Mouse (Mus musculus): ENCODE data around the gene Prkg1. TPM values are rescaled to one million over a fixed set of nuclear protein-coding genes. Genes with fewer than 3 reads are reported as not detected.

Gene Prkg1
- polyA plus RNA-seq, 1 experiment from 2014 or later: 8.1 TPM

DNA sequence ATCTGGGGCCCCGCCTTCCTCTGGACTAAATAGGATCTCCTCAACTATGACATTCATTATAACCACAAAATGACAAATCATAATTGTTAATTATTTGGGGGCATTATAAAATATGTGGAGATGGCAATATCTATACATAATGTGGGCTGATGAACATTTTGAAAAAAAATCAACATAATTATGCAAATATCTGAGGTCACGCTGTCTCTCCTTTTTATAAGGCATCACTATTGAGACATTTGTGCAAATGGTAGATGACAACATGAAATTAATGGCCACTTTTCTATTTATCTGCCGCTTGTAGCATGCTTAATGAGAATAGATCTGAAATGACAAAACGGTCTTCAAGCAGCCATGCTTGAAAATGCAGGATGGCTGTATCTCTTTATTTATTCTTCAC lies 782.4 kb downstream of the Prkg1 start:
- Histone ChIP-seq H3K4me3 (replicated peaks) (no peak overlapping the region), H3K4me2 (no peak overlapping the region), H3K27ac (replicated peaks) (no peak overlapping the region), H3K9ac (replicated peaks) (no peak overlapping the region), H3K9me3 (replicated peaks) (no peaks in the 10 kb centered on the region), H3K36me3 (no peaks in the 10 kb centered on the region), H3K27me3 (replicated peaks) (no peaks in the 10 kb centered on the region), H3K4me1 (no peaks in the 10 kb centered on the region)
- 76% methylated on average over 4 of the region's 4 CpGs for WGBS
- ATAC-seq (ENCODE audit: low FRiP score): no peak

DNA sequence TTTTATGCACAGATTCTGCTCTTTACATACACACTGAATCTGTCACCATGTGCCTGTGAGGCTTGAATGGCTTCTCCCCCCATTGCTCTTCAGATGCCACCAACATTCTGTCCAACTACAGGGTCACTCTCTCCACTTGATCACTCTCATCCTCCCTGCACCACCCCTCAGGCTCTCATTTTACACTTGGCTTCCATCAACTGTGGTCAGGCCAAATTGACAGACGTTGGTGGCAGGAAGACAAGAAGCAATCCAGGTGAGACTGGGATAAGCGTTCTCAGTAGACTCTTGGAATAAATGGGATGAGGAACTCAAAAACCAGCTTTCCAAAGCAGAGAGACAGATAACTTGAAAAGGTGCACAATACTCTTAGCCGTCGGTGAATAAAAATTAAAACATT lies 786.7 kb downstream of the Prkg1 start:
- H3K4me2 ChIP-seq: no peak overlapping the region
- no peaks in the 10 kb centered on the region for H3K36me3 ChIP-seq
- no peak overlapping the region for H3K9ac ChIP-seq (replicated peaks)
- no peak for ATAC-seq (ENCODE audit: low FRiP score)
- H3K4me3 ChIP-seq (replicated peaks): no peak overlapping the region
- no peaks in the 10 kb centered on the region for H3K27me3 ChIP-seq (replicated peaks)
- WGBS: 89% methylated on average over 4 of the region's 4 CpGs
- H3K27ac ChIP-seq (replicated peaks): no peak overlapping the region
- no peaks in the 10 kb centered on the region for H3K9me3 ChIP-seq (replicated peaks)
- H3K4me1 ChIP-seq: no peaks in the 10 kb centered on the region

DNA sequence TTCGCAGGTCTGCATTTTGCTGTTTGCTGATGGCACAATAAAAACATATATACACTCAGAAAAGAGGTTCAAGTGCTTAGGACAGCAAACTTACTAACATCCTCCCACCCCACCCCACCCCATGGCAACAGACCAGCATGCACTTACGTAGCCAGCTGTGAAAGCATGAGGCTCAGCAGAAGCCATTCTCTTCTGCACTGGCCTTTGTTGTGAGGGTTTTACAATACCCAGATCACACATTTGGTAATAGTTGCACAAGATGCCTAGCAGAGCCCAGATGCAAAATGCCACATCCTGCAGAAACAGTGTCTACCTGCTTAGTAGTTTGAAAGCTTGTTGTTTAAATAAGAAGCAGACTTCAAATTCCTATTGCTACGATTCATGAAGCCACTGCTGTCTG lies 814.2 kb downstream of the Prkg1 start:
- H3K27ac ChIP-seq (replicated peaks): no peak overlapping the region
- H3K9me3 ChIP-seq (replicated peaks): no peaks in the 10 kb centered on the region
- no peak overlapping the region for H3K4me2 ChIP-seq
- no peak overlapping the region for H3K9ac ChIP-seq (replicated peaks)
- H3K4me1 ChIP-seq: no peaks in the 10 kb centered on the region
- WGBS: 72% methylated on average over 3 of the region's 3 CpGs
- no peak for ATAC-seq (ENCODE audit: low FRiP score)
- no peaks in the 10 kb centered on the region for H3K36me3 ChIP-seq
- no peaks in the 10 kb centered on the region for H3K27me3 ChIP-seq (replicated peaks)
- H3K4me3 ChIP-seq (replicated peaks): no peak overlapping the region

GRCm38 (mm10) chr19:30948202-30948601 lies 816.6 kb downstream of the Prkg1 start:
- Histone ChIP-seq H3K9ac (replicated peaks) (no peak overlapping the region), H3K36me3 (no peaks in the 10 kb centered on the region), H3K4me3 (replicated peaks) (no peak overlapping the region), H3K27ac (replicated peaks) (no peak overlapping the region), H3K27me3 (replicated peaks) (no peaks in the 10 kb centered on the region), H3K9me3 (replicated peaks) (no peaks in the 10 kb centered on the region), H3K4me2 (no peak overlapping the region), H3K4me1 (no peaks in the 10 kb centered on the region)
- ATAC-seq (ENCODE audit: low FRiP score): no peak
- 27% methylated on average over 1 of the region's 1 CpGs for WGBS

- 70% methylated on average over 5 of the region's 5 CpGs for WGBS
- Histone ChIP-seq H3K9me3 (replicated peaks) (no peaks in the 10 kb centered on the region), H3K4me1 (no peaks in the 10 kb centered on the region), H3K4me2 (no peak overlapping the region), H3K27me3 (replicated peaks) (no peaks in the 10 kb centered on the region), H3K9ac (replicated peaks) (no peak overlapping the region), H3K27ac (replicated peaks) (no peak overlapping the region), H3K36me3 (no peaks in the 10 kb centered on the region), H3K4me3 (replicated peaks) (no peak overlapping the region)
- ATAC-seq (ENCODE audit: low FRiP score): no peak
Observed at GRCm38 (mm10) chr19:30942369-30942992, 822.4 kb downstream of the Prkg1 start.

DNA sequence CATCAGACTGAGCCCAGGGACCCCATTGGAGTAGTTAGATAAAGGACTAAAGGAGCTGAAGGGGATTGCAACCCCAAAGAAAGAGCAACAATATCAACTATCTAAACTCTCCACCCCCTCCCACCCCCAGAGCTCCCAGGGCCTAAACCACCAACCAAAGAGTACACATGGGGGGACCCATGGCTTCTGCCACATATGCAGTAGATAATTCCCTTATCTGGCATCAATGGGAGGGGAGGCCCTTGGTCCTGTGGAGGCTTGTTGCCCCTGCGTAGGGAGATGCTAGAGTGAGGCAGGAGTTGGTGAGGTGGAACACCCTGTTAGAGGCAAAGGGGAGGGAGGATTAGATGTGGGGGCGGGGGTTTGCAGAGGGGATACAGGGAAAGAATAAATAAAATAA lies 826.8 kb downstream of the Prkg1 start:
- H3K9me3 ChIP-seq (replicated peaks): no peaks in the 10 kb centered on the region
- 96% methylated on average over 2 of the region's 2 CpGs for WGBS
- no peak overlapping the region for H3K4me2 ChIP-seq
- H3K4me3 ChIP-seq (replicated peaks): no peak overlapping the region
- H3K27ac ChIP-seq (replicated peaks): no peak overlapping the region
- H3K4me1 ChIP-seq: no peaks in the 10 kb centered on the region
- no peak for ATAC-seq (ENCODE audit: low FRiP score)
- H3K27me3 ChIP-seq (replicated peaks): no peaks in the 10 kb centered on the region
- no peaks in the 10 kb centered on the region for H3K36me3 ChIP-seq
- no peak overlapping the region for H3K9ac ChIP-seq (replicated peaks)

DNA sequence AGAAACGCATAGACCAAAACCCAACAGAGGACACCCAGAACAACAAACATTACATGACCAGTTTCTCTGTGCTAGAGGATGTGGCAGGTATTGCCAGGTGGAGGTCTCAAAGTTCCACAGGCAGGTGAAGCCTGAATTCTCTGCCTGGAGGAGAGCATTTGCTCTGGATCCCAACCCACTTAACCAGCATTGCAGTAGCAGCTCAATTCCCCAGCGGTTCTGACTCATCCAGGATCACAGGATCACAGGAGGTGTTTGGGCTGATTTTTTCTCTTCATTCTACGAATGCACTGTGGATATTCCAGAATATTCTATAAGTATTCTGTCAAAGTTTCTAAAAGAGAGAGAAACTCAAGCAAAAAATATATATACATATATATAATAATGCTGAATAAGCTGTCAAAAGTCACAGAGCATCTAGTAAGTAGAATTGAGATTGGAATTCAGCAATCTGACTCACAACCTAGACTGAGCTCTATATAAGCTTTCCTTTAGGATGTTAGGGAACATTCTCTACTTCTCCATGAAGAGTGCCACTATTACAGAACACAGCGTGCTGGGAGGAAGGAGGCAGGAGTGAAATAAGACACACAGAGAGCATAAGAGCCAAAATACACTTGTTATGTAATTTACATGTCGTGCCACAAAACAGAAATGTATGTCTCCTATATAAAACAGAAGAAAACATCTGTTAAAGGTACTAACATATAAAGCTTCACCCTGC lies 833.2 kb downstream of the Prkg1 start:
- H3K27me3 ChIP-seq (replicated peaks): no peaks in the 10 kb centered on the region

GRCm38 (mm10) chr19:30924032-30924431 lies 840.8 kb downstream of the Prkg1 start:
- H3K27me3 ChIP-seq (replicated peaks): no peaks in the 10 kb centered on the region
- WGBS: 90% methylated on average over 1 of the region's 1 CpGs

More for the DNA sequence above, 833.2 kb downstream of the Prkg1 start:
- Histone ChIP-seq H3K27ac (replicated peaks) (no peak overlapping the region), H3K9me3 (replicated peaks) (no peaks in the 10 kb centered on the region), H3K9ac (replicated peaks) (no peak overlapping the region), H3K4me2 (no peak overlapping the region), H3K4me1 (no peaks in the 10 kb centered on the region), H3K4me3 (replicated peaks) (no peak overlapping the region), H3K36me3 (no peaks in the 10 kb centered on the region)
- 94% methylated on average over 5 of the region's 5 CpGs for WGBS
- ATAC-seq (ENCODE audit: low FRiP score): no peak

GRCm38 (mm10) chr19:30902290-30902689 lies 862.5 kb downstream of the Prkg1 start:
- no peak for ATAC-seq (ENCODE audit: low FRiP score)

More at GRCm38 (mm10) chr19:30924032-30924431, 840.8 kb downstream of the Prkg1 start:
- H3K9me3 ChIP-seq (replicated peaks): no peaks in the 10 kb centered on the region
- no peak overlapping the region for H3K4me2 ChIP-seq
- H3K4me3 ChIP-seq (replicated peaks): no peak overlapping the region
- H3K27ac ChIP-seq (replicated peaks): no peak overlapping the region
- no peaks in the 10 kb centered on the region for H3K36me3 ChIP-seq
- H3K4me1 ChIP-seq: no peaks in the 10 kb centered on the region
- no peak for ATAC-seq (ENCODE audit: low FRiP score)
- no peak overlapping the region for H3K9ac ChIP-seq (replicated peaks)

DNA sequence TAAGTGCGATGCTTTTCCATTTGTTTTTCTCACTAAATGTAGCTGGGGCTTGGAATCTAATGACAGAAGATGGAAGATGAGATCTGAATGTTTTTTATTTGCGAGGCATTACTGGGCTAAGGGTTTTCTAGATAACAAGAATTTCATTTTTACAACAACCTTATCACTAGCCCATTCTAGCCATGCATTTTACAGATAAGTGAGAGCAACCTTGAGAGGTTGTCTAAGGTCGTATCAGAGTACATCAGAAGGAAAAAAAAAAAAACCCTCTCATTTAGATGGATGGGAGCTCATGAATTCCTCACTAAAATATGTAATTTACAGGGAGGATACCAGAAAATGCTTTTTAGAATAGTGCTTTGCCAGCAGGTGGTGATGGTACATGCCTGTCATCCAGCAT lies 863.8 kb downstream of the Prkg1 start:
- no peak for ATAC-seq (ENCODE audit: low FRiP score)
- Histone ChIP-seq H3K9me3 (replicated peaks) (no peaks in the 10 kb centered on the region), H3K36me3 (no peaks in the 10 kb centered on the region), H3K4me2 (no peak overlapping the region), H3K27ac (replicated peaks) (no peak overlapping the region), H3K4me1 (no peaks in the 10 kb centered on the region), H3K27me3 (replicated peaks) (no peaks in the 10 kb centered on the region), H3K9ac (replicated peaks) (no peak overlapping the region), H3K4me3 (replicated peaks) (no peak overlapping the region)
- 75% methylated on average over 3 of the region's 3 CpGs for WGBS

More at GRCm38 (mm10) chr19:30902290-30902689, 862.5 kb downstream of the Prkg1 start:
- Histone ChIP-seq H3K4me1 (no peaks in the 10 kb centered on the region), H3K27me3 (replicated peaks) (no peaks in the 10 kb centered on the region), H3K4me2 (no peak overlapping the region), H3K9me3 (replicated peaks) (no peaks in the 10 kb centered on the region), H3K4me3 (replicated peaks) (no peak overlapping the region), H3K27ac (replicated peaks) (no peak overlapping the region), H3K9ac (replicated peaks) (no peak overlapping the region), H3K36me3 (no peaks in the 10 kb centered on the region)

DNA sequence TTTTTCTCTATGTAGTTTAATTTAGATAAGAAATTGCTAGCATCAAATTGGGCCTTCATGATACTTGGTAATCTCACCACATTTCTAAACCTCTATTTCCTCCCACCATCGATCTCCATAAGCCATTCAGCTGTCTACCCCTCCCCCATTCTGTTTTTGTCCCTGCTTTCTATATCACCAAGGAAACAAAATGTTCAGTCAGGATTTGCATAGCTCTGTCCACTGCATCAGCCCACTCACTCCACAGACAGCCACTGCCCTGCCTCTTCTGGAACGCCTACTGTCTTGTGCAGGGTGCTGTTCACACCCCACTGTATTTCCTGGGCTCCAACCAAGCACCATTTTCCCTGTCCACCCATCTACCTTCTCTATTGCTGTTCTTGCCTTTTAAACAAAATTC lies 874.5 kb downstream of the Prkg1 start:
- Histone ChIP-seq H3K27me3 (replicated peaks) (no peaks in the 10 kb centered on the region), H3K9ac (replicated peaks) (no peak overlapping the region), H3K4me2 (no peak overlapping the region), H3K4me3 (replicated peaks) (no peak overlapping the region), H3K9me3 (replicated peaks) (no peaks in the 10 kb centered on the region), H3K4me1 (0 out of 2 replicates have a peak, but pooled peaks cover 3% of the 10 kb centered on the region), H3K27ac (replicated peaks) (no peak overlapping the region), H3K36me3 (no peaks in the 10 kb centered on the region)
- peak; percentile 79; the same call in 1 of the 2 replicates for ATAC-seq (ENCODE audit: low FRiP score)
- WGBS: 49% methylated on average over 2 of the region's 2 CpGs

GRCm38 (mm10) chr19:30889851-30890250 lies 875.0 kb downstream of the Prkg1 start:
- Histone ChIP-seq H3K9ac (replicated peaks) (no peak overlapping the region), H3K36me3 (no peaks in the 10 kb centered on the region), H3K27ac (replicated peaks) (no peak overlapping the region), H3K27me3 (replicated peaks) (no peaks in the 10 kb centered on the region), H3K4me2 (no peak overlapping the region), H3K4me1 (0 out of 2 replicates have a peak, but pooled peaks cover 3% of the 10 kb centered on the region), H3K9me3 (replicated peaks) (no peaks in the 10 kb centered on the region), H3K4me3 (replicated peaks) (no peak overlapping the region)
- no peak for ATAC-seq (ENCODE audit: low FRiP score)
- 64% methylated on average over 3 of the region's 3 CpGs for WGBS
